Mouse (Mus musculus): ENCODE results near the gene Pak6. TPM values are rescaled to one million over a fixed set of nuclear protein-coding genes. Genes with fewer than 3 reads are reported as not detected.
A peak's percentile ranks its signal among the peaks of the same experiment; 100 is the strongest.

The Pak6 gene
- polyA plus RNA-seq, 1 experiment from 2014 or later, result 1.0 TPM

GRCm38 (mm10) chr2:118713631-118714030 lies 50.5 kb downstream of the Pak6 start:
- no peak for ATAC-seq (ENCODE audit: low read depth)
- 0 out of 2 replicates have a peak, but pooled peaks cover under 1% of the 10 kb centered on the region for H3K36me3 ChIP-seq
- H3K9me3 ChIP-seq (replicated peaks), result no peaks in the 10 kb centered on the region
- H3K27me3 ChIP-seq, result peaks cover 55% of the 10 kb centered on the region
- no peak overlapping the region for H3K27ac ChIP-seq
- DNase-seq, result no peak
- WGBS (ENCODE audit: insufficient replicate concordance), result 68% methylated on average over 6 of the region's 6 CpGs
- peaks cover 22% of the 10 kb centered on the region for H3K4me1 ChIP-seq (replicated peaks)
- no peak overlapping the region for H3K4me2 ChIP-seq
- no peak overlapping the region for H3K9ac ChIP-seq
- no peak overlapping the region for H3K4me3 ChIP-seq (replicated peaks)

- H3K9ac ChIP-seq, result no peak overlapping the region
- 56% methylated on average over 4 of the region's 4 CpGs for whole genome bisulfite sequencing (ENCODE audit: insufficient replicate concordance)
- no peak overlapping the region for H3K4me3 ChIP-seq (replicated peaks)
- no peak overlapping the region for H3K27ac ChIP-seq
- no peaks in the 10 kb centered on the region for H3K9me3 ChIP-seq (replicated peaks)
- DNase-seq, result no peak
- peaks cover 49% of the 10 kb centered on the region for H3K27me3 ChIP-seq
- no peak overlapping the region for H3K4me2 ChIP-seq
- 0 out of 2 replicates have a peak, but pooled peaks cover 5% of the 10 kb centered on the region for H3K36me3 ChIP-seq
- ATAC-seq (ENCODE audit: low read depth), result no peak
- peaks cover 21% of the 10 kb centered on the region for H3K4me1 ChIP-seq (replicated peaks)
Observed at GRCm38 (mm10) chr2:118714230-118714629, 51.1 kb downstream of the Pak6 start.

- H3K27ac ChIP-seq, result no peak overlapping the region
- 0 out of 2 replicates have a peak, but pooled peaks cover 5% of the 10 kb centered on the region for H3K36me3 ChIP-seq
- WGBS (ENCODE audit: insufficient replicate concordance), result 67% methylated on average over 5 of the region's 5 CpGs
- 0 out of 2 replicates have a peak, but pooled peaks cover 2% of the 10 kb centered on the region for H3K4me1 ChIP-seq (replicated peaks)
- H3K9me3 ChIP-seq (replicated peaks), result no peaks in the 10 kb centered on the region
- H3K27me3 ChIP-seq, result peaks cover 24% of the 10 kb centered on the region
- H3K9ac ChIP-seq, result no peak overlapping the region
- H3K4me2 ChIP-seq, result no peak overlapping the region
- H3K4me3 ChIP-seq (replicated peaks), result no peak overlapping the region
- DNase-seq (no peak), ATAC-seq (ENCODE audit: low read depth) (no peak)
Observed at GRCm38 (mm10) chr2:118716677-118717076, 53.6 kb downstream of the Pak6 start.

GRCm38 (mm10) chr2:118723693-118724486 lies 60.8 kb downstream of the Pak6 start:
- 24% methylated on average over 15 of the region's 15 CpGs for WGBS (ENCODE audit: insufficient replicate concordance)
- no peaks in the 10 kb centered on the region for H3K9me3 ChIP-seq (replicated peaks)
- no peak for DNase-seq
- H3K27me3 ChIP-seq, result peaks cover 31% of the 10 kb centered on the region
- no peak overlapping the region for H3K27ac ChIP-seq
- no peak overlapping the region for H3K4me2 ChIP-seq
- ATAC-seq (ENCODE audit: low read depth), result peak; percentile 69
- no peak overlapping the region for H3K4me3 ChIP-seq (replicated peaks)
- H3K36me3 ChIP-seq, result 0 out of 2 replicates have a peak, but pooled peaks cover 1% of the 10 kb centered on the region
- peaks cover 32% of the 10 kb centered on the region for H3K4me1 ChIP-seq (replicated peaks)
- no peak overlapping the region for H3K9ac ChIP-seq

- Histone ChIP-seq H3K4me1 (replicated peaks) (peaks cover 43% of the 10 kb centered on the region), H3K27me3 (peaks cover 37% of the 10 kb centered on the region), H3K4me3 (replicated peaks) (no peak overlapping the region), H3K9me3 (replicated peaks) (no peaks in the 10 kb centered on the region), H3K9ac (no peak overlapping the region), H3K36me3 (no peaks in the 10 kb centered on the region), H3K27ac (no peak overlapping the region), H3K4me2 (no peak overlapping the region)
- DNase-seq, result no peak
- ATAC-seq (ENCODE audit: low read depth), result no peak
- WGBS (ENCODE audit: insufficient replicate concordance), result 61% methylated on average over 4 of the region's 4 CpGs
Observed at GRCm38 (mm10) chr2:118725511-118725910, 62.4 kb downstream of the Pak6 start.

GRCm38 (mm10) chr2:118726873-118727272 lies 63.8 kb downstream of the Pak6 start:
- H3K27me3 ChIP-seq, result peaks cover 42% of the 10 kb centered on the region
- H3K36me3 ChIP-seq, result no peaks in the 10 kb centered on the region
- H3K27ac ChIP-seq, result no peak overlapping the region
- peak overlapping the region; percentile 19; the same call in 1 of the 2 replicates for H3K4me3 ChIP-seq (replicated peaks)
- H3K9ac ChIP-seq, result no peak overlapping the region
- no peak for ATAC-seq (ENCODE audit: low read depth)
- DNase-seq, result no peak
- peak overlapping the region; percentile 46 for H3K4me2 ChIP-seq
- WGBS (ENCODE audit: insufficient replicate concordance), result 58% methylated on average over 2 of the region's 2 CpGs
- peaks cover 46% of the 10 kb centered on the region for H3K4me1 ChIP-seq (replicated peaks)
- H3K9me3 ChIP-seq (replicated peaks), result no peaks in the 10 kb centered on the region

GRCm38 (mm10) chr2:118727911-118728310 lies 64.8 kb downstream of the Pak6 start:
- no peaks in the 10 kb centered on the region for H3K9me3 ChIP-seq (replicated peaks)
- WGBS (ENCODE audit: insufficient replicate concordance), result 5% methylated on average over 9 of the region's 9 CpGs
- ATAC-seq (ENCODE audit: low read depth) (no peak), DNase-seq (no peak)
- H3K4me2 ChIP-seq, result peak overlapping the region; percentile 46
- peak overlapping the region; percentile 19 for H3K4me3 ChIP-seq (replicated peaks)
- H3K4me1 ChIP-seq (replicated peaks), result peaks cover 43% of the 10 kb centered on the region
- H3K27me3 ChIP-seq, result peaks cover 37% of the 10 kb centered on the region
- H3K36me3 ChIP-seq, result no peaks in the 10 kb centered on the region
- peak overlapping the region; percentile 59 for H3K27ac ChIP-seq
- peak overlapping the region; percentile 34; the same call in 1 of the 2 replicates for H3K9ac ChIP-seq

- Histone ChIP-seq H3K4me2 (peak within 1 kb of the TSS; percentile 46), H3K4me1 (replicated peaks) (peaks cover 41% of the 10 kb centered on the region), H3K4me3 (replicated peaks) (peak within 1 kb of the TSS; percentile 19), H3K36me3 (no peaks in the 10 kb centered on the region), H3K9ac (peak within 1 kb of the TSS; percentile 34), H3K27me3 (peaks cover 33% of the 10 kb centered on the region), H3K27ac (peak within 1 kb of the TSS; percentile 59), H3K9me3 (replicated peaks) (no peaks in the 10 kb centered on the region)
- DNase-seq, result no peak
- 8% methylated on average over 7 of the region's 7 CpGs for WGBS (ENCODE audit: insufficient replicate concordance)
- peak; percentile 39; the same call in 1 of the 2 replicates for ATAC-seq (ENCODE audit: low read depth)
Observed at GRCm38 (mm10) chr2:118728337-118728736, 65.2 kb downstream of the Pak6 start, which contains the start of gene Plcb2. Plcb2 (minus strand) TSS chr2:118728438.

- Histone ChIP-seq H3K4me3 (replicated peaks) (no peak overlapping the region), H3K36me3 (no peaks in the 10 kb centered on the region), H3K9ac (no peak overlapping the region), H3K4me2 (no peak overlapping the region), H3K9me3 (replicated peaks) (no peaks in the 10 kb centered on the region), H3K27ac (peak overlapping the region; percentile 59), H3K4me1 (replicated peaks) (peaks cover 32% of the 10 kb centered on the region), H3K27me3 (peaks cover 37% of the 10 kb centered on the region)
- ATAC-seq (ENCODE audit: low read depth), result no peak; the same call in 1 of the 2 replicates
- DNase-seq, result no peak
- 9% methylated on average over 4 of the region's 4 CpGs for WGBS (ENCODE audit: insufficient replicate concordance)
Observed at GRCm38 (mm10) chr2:118729194-118729593, 66.1 kb downstream of the Pak6 start.

- H3K27me3 ChIP-seq, result peaks cover 37% of the 10 kb centered on the region
- DNase-seq, result no peak
Observed at GRCm38 (mm10) chr2:118729816-118730621, 66.9 kb downstream of the Pak6 start.

GRCm38 (mm10) chr2:118730622-118730915 lies 67.5 kb downstream of the Pak6 start:
- Histone ChIP-seq H3K4me2 (no peak overlapping the region), H3K27me3 (peaks cover 37% of the 10 kb centered on the region), H3K9ac (no peak overlapping the region), H3K4me1 (replicated peaks) (peaks cover 27% of the 10 kb centered on the region), H3K4me3 (replicated peaks) (no peak overlapping the region), H3K36me3 (no peaks in the 10 kb centered on the region), H3K9me3 (replicated peaks) (no peaks in the 10 kb centered on the region), H3K27ac (no peak overlapping the region)
- ATAC-seq (ENCODE audit: low read depth), result no peak
- WGBS (ENCODE audit: insufficient replicate concordance), result 6% methylated on average over 3 of the region's 3 CpGs
- DNase-seq, result peak; percentile 32

More at GRCm38 (mm10) chr2:118729816-118730621, 66.9 kb downstream of the Pak6 start:
- no peak overlapping the region for H3K9ac ChIP-seq
- no peak overlapping the region for H3K27ac ChIP-seq
- peaks cover 27% of the 10 kb centered on the region for H3K4me1 ChIP-seq (replicated peaks)
- H3K4me3 ChIP-seq (replicated peaks), result no peak overlapping the region
- ATAC-seq (ENCODE audit: low read depth), result no peak
- WGBS (ENCODE audit: insufficient replicate concordance), result 27% methylated on average over 8 of the region's 8 CpGs
- H3K36me3 ChIP-seq, result no peaks in the 10 kb centered on the region
- H3K4me2 ChIP-seq, result no peak overlapping the region
- no peaks in the 10 kb centered on the region for H3K9me3 ChIP-seq (replicated peaks)
